Mouse (Mus musculus) kidney, postnatal 10 days (tissue): ENCODE results near the gene Snrpa1.
"Not testable (repeated sequence)": the region's sequence is repeated elsewhere in the genome, so short reads cannot be mapped to it uniquely, and the experiment has no call there.

ENCODE experiments used
- DNase-seq: peaks from one replicate; pipeline ENCODE4 v3.0.0; 2021; ENCODE audit warnings: mixed read lengths

Snrpa1 gene

DNA sequence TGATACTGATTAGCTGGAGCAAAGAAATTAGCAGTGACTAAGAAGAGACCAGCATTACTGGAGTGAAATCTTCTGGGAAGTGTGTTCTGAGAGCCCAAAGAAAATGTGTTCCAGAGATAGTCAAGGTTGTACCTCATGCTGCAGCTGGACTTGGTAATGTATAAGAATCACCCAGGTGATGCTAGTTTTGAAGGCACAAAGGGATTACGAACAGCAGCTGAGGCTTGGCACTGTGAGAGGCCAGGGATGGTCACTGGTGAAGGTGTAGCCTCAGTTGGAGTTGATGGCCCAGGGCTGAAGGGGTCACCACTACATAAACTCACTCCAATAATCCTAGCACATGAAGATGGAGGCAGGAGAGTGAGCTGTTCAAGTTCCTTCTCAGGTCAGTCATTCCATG is at the start of gene Snrpa1:
TSS of gene Snrpa1 (plus strand) at position 301 of the 400 bp plus-strand sequence.
- DNase-seq, result no peak

DNA sequence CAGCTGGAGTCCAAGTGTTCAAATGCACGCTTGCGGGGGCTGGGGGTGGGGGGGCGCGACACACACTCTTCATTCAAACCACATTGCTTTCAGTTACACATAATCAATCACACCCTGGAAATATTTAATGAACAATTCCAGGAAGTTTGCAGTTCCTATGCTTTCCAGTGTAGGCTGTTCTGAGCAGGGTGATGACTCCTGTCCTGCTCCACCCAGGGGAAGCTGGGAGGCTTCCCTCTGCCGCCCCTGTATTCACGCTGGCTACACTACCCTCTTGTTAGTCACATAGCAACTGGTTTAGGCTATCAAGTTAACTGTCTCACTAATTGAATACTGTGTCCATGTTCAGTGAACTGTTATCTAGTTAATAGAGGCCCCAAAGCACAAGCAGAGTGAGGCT is 48.3 kb upstream of the Snrpa1 start:
- DNase-seq, result no peak

DNA sequence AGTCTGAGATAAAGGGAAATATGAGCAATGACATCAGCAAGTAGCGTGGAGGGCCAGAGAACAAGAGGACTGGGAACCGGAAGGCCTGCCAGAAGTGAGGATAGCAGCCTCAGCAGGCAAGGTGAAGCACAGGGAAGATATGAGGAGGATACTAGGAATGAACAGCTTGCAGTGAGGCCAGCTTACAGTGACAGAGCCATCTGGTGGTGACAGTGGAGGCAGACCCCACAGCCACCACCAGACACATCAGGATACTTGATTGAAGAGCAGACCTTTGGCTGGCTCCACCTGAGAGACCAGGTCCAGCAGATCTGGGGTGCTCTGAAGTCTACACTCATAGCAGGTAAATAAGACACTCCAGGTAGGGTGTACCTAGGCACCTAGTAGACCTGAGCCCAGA is 31.1 kb upstream of the Snrpa1 start:
- DNase-seq, result peak; percentile 44

DNA sequence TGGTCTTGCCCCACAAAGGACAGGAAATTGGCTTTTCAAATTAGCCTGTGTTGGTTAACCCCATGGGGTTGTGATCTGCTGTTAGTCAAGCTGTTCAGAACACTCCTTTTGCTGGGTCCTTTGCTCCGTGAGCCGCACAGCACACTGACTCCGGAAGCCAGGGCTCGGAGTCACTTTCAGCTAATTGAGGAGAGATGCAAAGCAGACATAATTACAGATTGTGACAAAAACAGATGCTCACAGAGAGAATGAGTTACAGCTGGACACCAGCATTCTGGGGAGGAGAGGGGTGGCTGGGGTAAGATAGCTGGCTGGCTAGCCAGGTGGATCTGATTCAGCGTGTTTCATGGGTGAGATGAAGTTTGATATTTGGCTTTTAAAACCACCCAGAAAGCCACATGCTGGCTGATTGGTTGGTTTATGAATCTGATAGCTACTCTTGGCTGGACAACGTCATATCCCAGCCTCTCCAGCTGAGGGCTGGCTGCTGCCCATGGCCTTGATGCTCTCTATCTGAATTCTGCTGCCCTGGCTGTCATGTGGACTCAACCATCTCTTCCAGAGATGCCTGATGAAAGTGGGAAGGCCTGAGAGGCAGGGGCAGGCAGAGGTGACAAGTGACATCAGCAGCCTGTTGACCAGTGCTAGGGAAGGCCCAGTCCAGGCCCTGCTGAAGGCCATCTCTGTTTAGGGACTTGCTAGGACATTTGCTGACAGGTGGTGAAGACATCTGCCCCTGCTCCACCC is 29.9 kb upstream of the Snrpa1 start:
- peak; percentile 33 for DNase-seq

DNA sequence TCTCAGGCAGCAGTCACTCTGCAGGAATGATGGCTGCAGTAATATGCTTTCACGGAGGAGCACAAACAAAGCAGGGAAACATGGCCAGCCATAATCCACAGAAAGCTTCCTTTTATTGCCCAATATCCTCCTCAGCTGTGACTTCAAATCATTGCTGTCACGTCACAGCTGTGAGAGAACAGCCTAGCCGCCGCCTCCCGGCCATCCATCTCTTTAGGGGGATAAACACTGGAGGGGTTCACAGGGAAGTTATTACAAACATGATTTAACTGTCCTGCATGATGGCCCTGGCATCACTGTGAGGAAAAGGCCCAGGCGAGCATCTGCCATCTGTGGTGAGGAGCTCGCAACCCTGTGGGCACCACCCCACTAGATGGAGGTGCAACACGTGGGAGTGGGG is 22.0 kb upstream of the Snrpa1 start:
- peak; percentile 16 for DNase-seq

DNA sequence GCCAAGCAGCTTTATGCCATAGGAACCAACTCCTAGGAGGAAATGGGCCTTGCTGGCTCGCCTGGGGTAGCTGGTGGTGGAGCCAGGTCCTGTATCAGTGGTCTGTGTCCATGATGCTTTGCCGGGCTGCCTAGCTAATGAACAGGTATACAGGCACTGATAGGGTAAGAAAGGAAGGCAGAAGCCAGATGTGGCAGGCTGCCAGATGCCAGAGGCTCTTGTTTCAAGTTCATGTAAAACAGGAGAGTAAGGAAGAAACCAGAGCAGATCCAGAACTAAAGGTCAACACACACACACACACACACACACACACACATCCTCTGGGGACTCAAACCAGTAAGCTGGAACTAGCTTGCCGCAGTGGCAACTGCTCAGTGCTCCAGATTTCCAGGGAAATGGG is 20.5 kb upstream of the Snrpa1 start:
- peak; percentile 24 for DNase-seq

DNA sequence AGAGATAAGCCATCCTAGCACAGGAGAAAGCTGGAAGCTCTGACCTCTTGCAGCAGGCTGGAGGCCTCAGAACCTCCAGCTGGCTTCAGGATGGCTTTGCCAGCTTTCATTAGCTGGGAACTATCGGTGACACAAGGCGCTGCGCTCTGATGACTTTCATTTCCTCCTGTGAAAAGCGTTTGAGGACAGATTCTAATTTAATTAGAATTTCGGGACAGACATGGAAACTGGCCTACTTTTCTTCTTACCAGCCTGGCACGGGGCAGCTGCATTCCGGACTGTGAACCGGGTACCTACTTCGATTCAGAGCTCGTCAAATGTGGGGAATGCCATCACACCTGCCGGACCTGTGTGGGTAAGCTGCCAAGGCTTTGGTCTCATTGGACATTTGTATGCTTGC is 20.1 kb upstream of the Snrpa1 start:
- DNase-seq, result no peak

DNA sequence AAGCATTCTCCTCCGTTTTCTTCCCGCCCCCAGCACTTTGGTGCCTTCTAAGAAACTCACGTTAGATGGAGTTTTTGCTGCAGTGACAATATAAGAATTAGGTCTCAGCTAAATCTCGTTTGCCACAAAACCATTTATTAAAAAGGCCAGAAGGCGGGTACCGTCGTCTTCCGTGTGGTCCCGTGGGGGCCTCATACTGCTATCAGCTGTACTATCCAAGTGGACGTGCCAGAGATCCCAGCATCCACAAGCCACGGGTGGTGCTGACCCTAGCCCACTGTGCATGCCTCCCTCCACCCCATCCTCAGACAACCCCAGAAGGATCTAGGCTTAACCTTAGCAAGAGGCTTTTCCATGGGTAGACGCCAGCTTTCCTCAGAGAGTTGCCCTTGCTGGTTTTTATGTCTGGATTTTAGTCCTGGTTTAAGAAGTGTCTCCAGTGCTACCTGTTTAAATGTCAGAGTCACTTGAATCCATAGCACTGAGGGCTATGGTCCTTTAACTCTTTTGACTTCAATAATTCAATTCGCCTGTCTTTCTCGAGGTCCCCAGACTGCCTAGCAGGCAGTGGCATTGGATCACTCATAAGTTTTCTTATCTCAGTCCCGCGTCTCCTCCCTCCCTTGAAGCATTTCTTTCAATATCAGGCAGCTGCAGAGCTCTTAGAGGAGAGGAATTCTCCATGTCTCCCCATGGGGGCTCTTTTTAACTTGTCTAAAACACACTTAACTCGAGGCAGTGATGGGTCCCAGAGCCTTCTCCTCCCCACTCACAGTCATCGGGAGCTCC is 18.6 kb upstream of the Snrpa1 start:
- no peak for DNase-seq

DNA sequence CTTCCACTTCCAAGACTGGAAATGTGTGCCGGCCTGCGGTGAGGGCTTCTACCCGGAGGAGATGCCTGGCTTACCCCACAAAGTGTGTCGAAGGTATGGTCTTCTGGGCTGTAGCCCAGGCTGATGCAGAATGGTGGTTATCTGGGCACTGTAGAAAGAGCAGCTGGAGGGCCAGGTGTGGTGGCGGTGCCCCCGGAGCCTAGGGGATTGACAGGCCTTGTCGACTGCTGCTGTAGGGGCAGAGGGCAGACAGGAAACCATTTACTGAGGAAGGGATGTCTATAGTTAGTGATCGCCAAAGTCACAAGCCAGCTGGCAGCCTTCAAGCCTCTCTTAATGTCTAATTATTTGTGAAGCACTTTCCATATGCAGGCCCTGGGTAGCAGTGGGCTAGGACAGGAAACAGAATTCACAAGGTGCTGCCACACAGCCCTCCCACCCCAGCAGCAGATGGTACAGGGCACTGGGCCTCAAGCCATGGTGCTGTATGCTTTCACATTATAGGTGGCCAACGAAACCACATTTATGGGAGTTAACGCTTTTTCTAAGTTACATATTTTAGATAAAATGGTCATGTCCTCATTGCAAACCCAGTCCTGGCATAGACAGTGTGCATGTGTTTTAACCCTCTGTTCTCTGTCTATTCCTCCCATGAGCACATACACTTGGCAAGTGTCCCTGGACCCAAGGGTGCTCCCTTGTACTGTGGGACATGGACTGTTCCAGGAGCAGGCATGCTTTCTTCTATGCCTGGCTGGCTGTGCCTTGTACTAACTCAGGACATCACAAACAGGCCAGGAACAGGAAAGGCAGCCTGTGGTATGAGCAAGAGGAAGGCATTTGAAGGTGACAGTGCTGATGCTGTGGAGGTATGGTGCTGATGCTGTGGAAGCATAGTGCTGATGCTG is 15.0 kb upstream of the Snrpa1 start, which contains the start of gene Gm45213:
TSS of gene Gm45213 (plus strand) at position 51 of the 908 bp plus-strand sequence.
- DNase-seq, result no peak

DNA sequence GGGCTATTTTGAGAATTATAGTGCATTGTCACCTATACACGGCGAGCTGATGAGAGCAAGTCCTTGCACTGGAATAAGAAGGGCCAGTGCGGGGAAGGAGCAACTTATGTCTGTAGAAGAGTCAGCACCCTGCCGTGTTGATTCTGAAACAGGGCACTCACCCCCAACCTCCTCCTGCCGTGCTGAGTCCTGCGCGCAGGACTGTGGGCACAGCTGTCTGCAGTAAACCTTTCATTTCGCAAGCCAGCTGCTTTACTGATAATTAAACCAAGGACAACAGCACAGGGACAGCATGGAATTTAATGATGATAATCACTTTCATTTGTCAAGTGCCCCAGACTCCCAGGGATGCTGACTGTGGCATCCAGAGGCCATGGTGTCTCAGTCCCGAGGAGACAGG is 14.2 kb upstream of the Snrpa1 start:
- DNase-seq, result no peak

DNA sequence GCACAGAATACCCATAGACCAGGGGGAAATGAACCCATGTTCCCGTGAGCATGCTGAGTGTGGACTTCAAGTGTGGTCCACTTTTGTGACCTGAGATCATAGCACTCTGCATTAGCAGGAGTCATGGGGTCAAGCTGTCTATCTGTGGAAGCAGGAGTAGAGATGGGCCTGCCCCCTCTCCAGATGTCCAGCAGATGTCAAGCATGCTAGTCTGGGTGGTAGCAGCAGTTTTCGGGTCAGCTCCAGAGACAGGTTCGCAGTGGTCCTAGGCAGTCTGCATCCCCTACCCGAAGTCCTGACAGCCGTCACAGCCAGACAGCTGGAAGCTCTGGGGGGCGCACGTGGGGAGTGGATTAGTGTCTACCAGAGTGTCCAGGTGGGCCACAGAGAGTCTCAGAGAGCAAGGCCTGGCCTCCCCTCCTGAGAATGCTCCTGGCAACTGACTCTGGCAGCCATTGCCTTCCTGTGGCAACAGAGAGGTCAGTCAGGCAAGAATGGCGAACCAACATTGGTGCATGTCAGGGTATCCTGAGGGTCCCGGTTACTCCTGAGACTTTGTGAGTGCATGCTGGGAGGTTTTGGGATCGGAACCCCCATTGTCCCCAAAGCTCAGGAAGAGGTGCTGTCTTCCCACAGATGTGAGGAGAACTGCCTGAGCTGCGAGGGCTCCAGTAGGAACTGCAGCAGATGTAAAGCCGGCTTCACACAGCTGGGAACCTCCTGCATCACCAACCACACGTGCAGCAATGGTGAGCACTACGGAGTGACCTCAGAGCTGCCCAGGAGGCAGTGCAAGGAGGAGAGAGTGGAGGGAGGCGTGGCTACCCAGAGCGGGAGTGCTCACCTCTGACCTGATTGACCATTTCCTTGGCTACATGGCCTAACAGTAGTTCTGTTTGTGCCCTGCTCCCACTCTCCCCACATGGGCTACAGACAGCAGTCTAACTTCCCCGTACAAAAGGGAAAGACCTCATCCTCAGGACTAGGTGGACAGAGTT is 11.6 kb upstream of the Snrpa1 start:
- DNase-seq, result no peak

DNA sequence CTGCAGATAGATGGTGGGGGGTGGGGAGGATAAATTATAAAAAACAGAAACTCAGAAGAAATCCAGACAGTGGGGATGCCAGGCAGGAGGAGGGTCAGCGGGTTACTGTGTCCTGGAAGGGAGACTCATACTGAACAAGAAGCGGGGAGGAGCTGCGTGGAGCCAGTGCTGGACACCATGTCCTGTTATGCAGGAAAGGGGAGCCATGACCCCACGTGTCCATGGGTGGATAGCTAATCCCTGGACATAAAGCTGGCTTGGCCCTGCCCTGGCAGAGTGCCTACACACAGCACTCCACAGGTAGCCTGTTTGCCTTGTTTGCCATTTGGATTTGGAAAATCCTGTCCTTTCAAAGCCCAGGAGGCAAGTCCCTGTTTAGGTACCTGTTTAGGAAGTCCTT is 10.8 kb upstream of the Snrpa1 start:
- DNase-seq, result peak; percentile 15

DNA sequence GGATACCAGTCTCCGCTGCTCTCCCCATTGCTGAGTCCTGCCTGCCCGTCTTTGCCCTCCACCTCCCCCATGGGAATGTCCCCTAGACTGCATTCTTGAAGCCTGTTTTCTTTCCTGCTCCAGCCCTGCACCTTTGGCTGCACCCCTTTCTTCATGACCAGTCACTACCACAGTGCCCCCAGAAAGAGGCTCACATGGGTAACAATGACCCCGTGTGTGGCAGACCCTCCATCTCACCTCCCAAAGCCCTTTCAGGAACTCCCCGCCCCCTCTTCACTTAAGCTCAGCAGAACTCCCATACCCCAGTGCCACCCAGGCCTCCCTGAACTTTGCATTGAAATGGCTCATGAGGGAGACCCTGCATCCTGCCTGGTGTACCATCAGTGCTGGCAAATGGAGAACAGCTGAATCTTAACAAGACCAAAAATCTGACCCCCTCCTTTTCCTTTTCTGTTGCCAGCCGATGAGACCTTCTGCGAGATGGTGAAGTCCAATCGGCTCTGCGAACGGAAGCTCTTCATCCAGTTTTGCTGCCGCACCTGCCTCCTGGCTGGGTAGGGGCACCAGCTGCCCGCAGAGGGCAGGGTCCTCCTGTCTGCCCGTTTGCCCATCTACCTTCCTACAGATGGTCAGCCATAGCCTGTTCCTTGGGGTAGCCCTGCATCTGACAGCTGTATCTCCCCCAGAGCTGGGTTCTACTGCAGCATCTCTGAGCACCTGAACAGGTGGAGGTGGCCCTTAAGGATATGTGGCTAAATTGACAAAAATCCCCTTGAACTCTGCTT is 10.2 kb upstream of the Snrpa1 start:
- no peak for DNase-seq

DNA sequence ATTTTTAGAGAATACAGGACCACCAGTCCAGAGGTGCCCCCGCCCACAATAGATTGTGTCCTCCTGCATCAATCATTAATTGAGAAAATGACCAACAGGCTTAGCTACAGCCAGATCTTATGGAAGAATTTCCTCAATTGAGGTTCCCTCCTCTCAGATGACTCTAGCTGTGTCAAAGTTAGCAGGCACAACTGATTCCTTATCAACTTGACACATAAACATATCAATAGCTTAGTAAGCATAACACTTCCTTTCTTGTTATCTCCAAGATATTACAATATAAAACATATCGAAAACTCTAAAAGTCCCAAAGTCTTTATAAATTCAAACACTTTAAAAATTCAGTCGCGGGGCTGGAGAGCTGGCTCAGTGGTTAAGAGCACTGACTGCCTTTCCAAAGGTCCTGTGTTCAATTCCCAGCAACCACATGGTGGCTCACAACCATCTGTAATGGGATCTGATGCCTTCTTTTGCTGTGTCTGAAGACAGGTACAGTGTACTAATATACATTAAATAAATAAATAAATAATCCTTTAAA is 4.8 kb upstream of the Snrpa1 start:
- DNase-seq, result no peak

DNA sequence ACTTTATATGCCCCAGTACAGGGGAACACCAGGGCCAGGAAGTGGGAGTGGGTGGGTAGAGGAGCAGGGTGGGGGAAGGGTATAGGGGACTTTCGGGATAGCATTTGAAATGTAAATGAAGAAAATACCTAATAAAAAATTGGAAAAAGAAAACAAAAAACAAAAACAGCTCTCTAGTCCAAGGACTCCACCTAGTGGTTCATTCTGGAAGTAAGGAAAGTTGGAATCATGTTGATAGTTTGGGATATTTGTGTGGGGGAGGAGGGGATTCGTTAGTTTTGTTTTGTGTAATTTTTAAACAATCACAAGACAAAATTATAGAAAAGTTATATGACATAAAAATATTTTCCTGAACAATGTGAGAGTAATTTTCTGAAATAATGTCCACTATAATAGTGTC is 3.4 kb upstream of the Snrpa1 start:
- not testable (repeated sequence) for DNase-seq

DNA sequence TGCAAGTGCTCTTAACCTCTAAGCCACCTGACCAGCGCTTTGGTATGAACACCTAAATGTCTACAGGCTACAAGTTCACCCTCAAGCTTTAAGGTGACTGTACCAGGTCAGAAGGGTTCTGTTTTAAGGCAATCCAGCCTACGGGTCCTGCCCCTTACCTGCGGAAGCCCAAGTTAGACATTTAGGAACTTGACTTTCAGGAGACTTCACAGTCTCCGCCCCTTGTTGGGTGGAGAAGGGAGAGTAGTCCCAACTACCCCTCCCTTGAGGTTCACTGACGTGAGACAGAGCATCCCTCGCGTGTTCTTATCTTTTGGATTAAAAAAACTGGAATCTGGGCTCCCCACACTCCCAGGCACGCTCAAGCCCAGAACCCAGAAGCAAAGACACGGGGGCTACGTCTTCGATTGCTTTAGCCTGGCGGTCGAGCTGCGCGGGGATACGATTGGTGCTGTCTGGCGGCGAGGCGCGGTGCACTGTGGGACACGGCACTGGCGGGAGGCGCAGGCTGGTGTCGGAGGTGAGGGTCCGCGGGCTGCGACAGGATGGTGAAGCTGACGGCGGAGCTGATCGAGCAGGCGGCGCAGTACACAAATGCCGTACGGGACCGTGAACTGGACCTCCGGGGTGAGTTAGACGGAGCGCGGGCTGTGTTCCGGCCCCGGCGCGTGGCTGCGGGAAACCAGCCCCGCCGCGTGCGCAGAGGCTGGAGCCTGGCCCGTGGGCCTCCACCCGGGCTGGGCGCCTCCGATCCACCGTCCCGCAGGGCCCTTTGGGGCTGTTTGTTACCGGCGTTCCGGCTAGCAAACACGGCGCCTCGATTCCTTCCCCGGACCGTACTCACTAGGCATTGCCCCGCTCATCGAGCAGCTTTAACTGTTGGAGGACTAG is 1.5 kb downstream of the Snrpa1 start:
- peak; percentile 94 for DNase-seq

DNA sequence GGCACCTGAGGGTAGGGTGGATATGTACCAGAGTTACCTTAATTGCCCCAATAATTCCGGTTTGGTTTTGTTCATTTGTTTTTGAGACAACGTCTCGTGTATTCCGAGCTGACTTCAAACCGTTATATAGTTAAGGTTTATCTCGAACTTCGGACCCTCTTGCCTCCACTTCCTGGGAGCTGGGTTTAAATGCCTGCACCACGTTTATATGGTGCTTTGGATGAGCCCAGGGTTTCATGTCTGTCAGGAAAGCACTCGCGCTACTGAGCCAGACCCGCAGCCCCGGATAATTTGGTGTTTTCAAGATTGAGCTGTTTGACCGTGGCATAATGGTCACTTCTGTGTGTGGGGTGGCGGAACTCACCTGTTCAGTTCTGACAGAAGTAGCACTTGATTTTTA is 2.3 kb downstream of the Snrpa1 start:
- no peak for DNase-seq

DNA sequence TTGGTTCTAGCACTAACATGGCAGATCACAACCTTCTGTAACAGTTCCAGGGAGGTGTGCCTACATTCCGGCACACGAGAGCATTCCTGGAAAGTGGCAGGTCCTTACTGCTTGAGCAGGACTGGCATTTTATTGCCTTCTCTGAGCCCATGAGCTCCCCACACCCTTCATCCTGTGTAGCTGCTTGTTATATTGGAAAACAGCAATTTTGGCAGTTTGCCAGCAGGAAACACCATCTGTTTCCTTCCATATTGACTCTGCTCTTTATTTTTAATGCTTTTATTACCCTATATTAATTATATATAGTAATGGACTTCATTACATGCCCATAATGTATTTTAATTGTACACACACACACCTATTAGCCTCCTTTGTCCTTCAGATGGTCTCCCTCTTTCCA is 17.6 kb downstream of the Snrpa1 start:
- DNase-seq, result peak; percentile 32

DNA sequence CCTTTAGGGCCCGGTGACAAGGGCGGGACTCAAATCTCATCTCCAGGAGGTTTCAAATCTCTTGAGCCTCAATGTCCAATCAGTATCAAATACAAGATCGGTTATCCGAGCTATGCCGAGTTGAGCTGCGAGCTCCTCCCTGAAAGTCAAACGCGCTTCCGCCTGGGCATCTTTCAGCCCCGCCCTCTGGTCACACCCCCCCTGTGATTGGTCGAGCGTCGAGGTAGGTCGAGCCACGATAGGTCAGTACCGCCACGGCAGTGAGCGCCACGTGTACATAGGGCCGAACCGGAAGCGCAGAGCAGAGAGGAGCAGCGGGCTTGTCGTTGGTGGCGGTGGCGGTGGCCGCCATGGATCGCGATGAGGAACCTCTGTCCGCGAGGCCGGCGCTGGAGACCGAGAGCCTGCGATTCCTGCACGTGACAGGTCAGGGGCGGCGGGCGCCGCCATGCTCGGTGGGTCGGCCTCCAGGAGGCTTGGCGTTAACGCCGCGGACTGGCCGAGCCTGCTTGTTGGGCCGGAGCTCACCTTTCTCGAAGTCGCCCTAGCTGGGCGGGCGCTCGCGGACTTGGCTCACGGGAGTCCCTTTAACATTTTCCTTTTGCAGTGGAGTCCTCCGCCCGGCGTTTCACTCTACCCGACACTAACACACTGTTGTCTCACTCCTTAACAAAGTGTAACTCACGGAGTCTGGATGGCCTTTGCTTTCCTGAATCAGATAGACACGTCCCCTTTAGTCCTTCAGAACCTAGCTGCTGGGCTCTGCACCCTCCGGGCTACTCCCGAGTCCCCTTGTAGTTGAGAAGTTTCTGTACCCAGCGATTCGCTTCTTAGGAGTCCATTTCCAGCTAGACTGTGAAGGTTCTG is 20.8 kb downstream of the Snrpa1 start, which contains the start of gene Selenos:
TSS of gene Selenos (plus strand) at position 286 of the 867 bp plus-strand sequence.
- peak; percentile 97 for DNase-seq
